Mouse (Mus musculus) hindbrain, postnatal 0 days (tissue): ENCODE results near the gene Bnip1. TPM values are rescaled to one million over a fixed set of nuclear protein-coding genes. Genes with fewer than 3 reads are reported as not detected.

ENCODE experiments used
- ATAC-seq: fragments of 200-750 bp; cut with Nextera tagmentation; 2 replicates; pipeline ENCODE4 v1.8.0; 2017; ENCODE audit warnings: mild to moderate bottlenecking, moderate TSS enrichment, moderate library complexity
- DNase-seq: peaks from one replicate; pipeline ENCODE4 v3.0.0-alpha.2; 2015; ENCODE audit warnings: low spot score
- H3K27ac ChIP-seq: fragments of 300-500 bp; sonication (generic); 2 replicates; pipeline ENCODE4 v1.5.1; 2014; ENCODE audit warnings: mild to moderate bottlenecking
- H3K27me3 ChIP-seq: fragments of 300-500 bp; sonication (generic); 2 replicates; pipeline ENCODE4 v1.6.1; 2014; ENCODE audit warnings: low read length, mixed read lengths; ENCODE audit not compliant: insufficient read depth
- H3K36me3 ChIP-seq: fragments of 300-500 bp; sonication (generic); 2 replicates; pipeline ENCODE4 v1.6.1; 2014; ENCODE audit warnings: low read length, mixed read lengths; ENCODE audit not compliant: insufficient read depth
- H3K4me1 ChIP-seq: fragments of 300-500 bp; sonication (generic); 2 replicates; pipeline ENCODE4 v1.6.1; 2014; ENCODE audit warnings: antibody characterized with exemption, low read length, mixed read lengths; ENCODE audit not compliant: insufficient read depth
- H3K4me2 ChIP-seq: fragments of 300-500 bp; sonication (generic); 2 replicates; pipeline ENCODE4 v1.6.1; 2014; ENCODE audit warnings: low read depth, mild to moderate bottlenecking, low read length, moderate library complexity, mixed read lengths
- H3K4me3 ChIP-seq: fragments of 300-500 bp; sonication (generic); 2 replicates; pipeline ENCODE4 v1.5.1; 2014; ENCODE audit warnings: low read length
- H3K9ac ChIP-seq: fragments of 300-500 bp; sonication (generic); replicated peaks from 2 replicates; pipeline ENCODE4 v1.6.1; 2014; ENCODE audit warnings: mild to moderate bottlenecking, low read length, moderate library complexity, mixed read lengths
- H3K9me3 ChIP-seq: fragments of 300-500 bp; sonication (generic); 2 replicates; pipeline ENCODE4 v1.6.1; 2016; ENCODE audit warnings: low read length, mixed read lengths
- CTCF ChIP-seq: IDR thresholded peaks from 2 replicates; pipeline ENCODE4 v1.5.1; 2016; ENCODE audit warnings: antibody characterized with exemption, control low read depth, low read depth
- WGBS: fragments of 180-500 bp; shearing (Covaris S2); extraction: QIAGEN DNeasy Blood & Tissue Kit; methylation state at CpG from one replicate; pipeline ENCODE4 v1.1.7; 2014; 5-methylcytosine and 5-hydroxymethylcytosine counted together
- polyA plus RNA-seq: library from polyadenylated mRNA; unstranded; fragments of >200 nt; fragmentation: Nextera tagmentation; extraction: Ambion mirVana; gene quantifications from 2 replicates; pipeline ENCODE4 v1.2.1, GENCODE M21; 2015
- total RNA-seq: library from RNA; depleted of rRNA; stranded (reverse); fragments of >200 nt; gene quantifications from 2 replicates; pipeline ENCODE4 v1.2.3, GENCODE M21; 2014

Bnip1 gene
- total and polyA plus RNA-seq, 2 experiments from 2014 or later, result 42.1 to 45.2 TPM

DNA sequence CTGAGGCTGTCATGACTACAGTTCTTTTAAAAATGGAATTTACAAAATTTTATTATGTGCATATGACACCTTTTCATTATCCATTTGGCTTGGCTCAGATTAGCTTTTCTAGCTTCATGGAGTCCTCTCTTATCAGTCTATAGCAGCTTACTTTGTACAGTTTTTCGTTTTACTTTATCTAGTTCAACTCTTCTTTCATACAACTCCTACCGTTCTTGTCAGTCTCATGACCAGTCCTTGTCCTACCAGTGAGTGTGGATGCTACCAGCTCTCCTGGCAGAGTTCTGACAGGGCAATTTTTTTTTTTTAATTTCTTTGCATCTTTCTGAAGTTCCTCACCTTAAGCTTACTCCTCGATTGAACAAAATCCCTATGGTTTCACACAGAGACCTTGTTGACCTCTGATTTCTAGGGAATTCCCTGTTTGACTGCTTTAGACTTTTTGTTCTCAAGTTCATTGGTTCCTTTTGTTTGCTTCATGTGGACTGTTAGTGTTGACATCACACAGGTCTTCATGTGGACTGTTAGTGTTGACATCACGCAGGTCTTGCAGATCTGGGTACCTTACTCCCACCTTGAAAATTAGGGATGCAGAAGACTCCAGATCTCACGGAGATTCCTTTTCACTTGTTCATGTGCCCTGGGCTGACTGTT lies 13.6 kb upstream of the Bnip1 start:
- Histone ChIP-seq H3K9ac (no peak overlapping the region), H3K27ac (no peak overlapping the region), H3K36me3 (peaks cover 11% of the 10 kb centered on the region), H3K27me3 (no peaks in the 10 kb centered on the region), H3K4me3 (no peak overlapping the region), H3K9me3 (no peaks in the 10 kb centered on the region), H3K4me2 (no peak overlapping the region), H3K4me1 (no peaks in the 10 kb centered on the region)
- ATAC-seq, result no peak
- DNase-seq, result no peak
- no peak for TF ChIP-seq CTCF
- 91% methylated on average over 5 of the region's 5 CpGs for WGBS

- H3K9ac ChIP-seq, result no peak overlapping the region
- no peak for TF ChIP-seq CTCF
Measured at GRCm38 (mm10) chr17:26767754-26768124, 13.1 kb upstream of the Bnip1 start.

GRCm38 (mm10) chr17:26776211-26776610 lies 4.7 kb upstream of the Bnip1 start:
- H3K4me2 ChIP-seq, result no peak overlapping the region
- H3K36me3 ChIP-seq, result peaks cover 4% of the 10 kb centered on the region; the same call in 1 of the 2 replicates
- WGBS, result 22% methylated on average over 10 of the region's 10 CpGs
- no peak overlapping the region for H3K27ac ChIP-seq
- TF ChIP-seq CTCF, result no peak
- H3K27me3 ChIP-seq, result no peaks in the 10 kb centered on the region
- no peak for ATAC-seq
- DNase-seq, result peak; percentile 3
- no peaks in the 10 kb centered on the region for H3K9me3 ChIP-seq
- no peak overlapping the region for H3K4me3 ChIP-seq
- H3K4me1 ChIP-seq, result no peaks in the 10 kb centered on the region; the same call in 1 of the 2 replicates
- H3K9ac ChIP-seq, result no peak overlapping the region

More at GRCm38 (mm10) chr17:26767754-26768124, 13.1 kb upstream of the Bnip1 start:
- DNase-seq, result no peak
- Histone ChIP-seq H3K27ac (no peak overlapping the region), H3K4me3 (no peak overlapping the region), H3K27me3 (no peaks in the 10 kb centered on the region), H3K9me3 (no peaks in the 10 kb centered on the region), H3K36me3 (peaks cover 11% of the 10 kb centered on the region), H3K4me2 (no peak overlapping the region), H3K4me1 (no peaks in the 10 kb centered on the region)
- ATAC-seq, result no peak
- WGBS, result 73% methylated on average over 2 of the region's 2 CpGs

DNA sequence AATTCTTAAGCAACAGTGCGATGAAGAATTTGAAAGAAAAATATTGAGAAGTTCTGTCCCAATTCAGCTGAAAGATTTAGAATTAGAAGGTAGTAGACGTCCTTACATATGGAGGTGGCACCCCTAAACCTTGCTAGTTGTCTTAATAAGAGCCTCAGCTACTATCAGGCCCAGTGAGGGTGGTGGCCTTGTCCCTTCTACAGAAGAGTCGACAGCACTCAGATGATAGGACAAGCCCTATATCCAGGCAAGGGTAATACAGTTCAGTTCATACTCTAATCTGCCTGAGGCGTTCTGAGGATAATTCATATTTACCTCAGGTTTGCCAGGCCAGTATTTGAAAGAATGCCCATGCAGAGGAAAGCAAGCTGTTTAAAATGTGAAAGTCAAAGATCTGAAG lies 2.9 kb upstream of the Bnip1 start:
- ATAC-seq (no peak), DNase-seq (no peak)
- Histone ChIP-seq H3K27ac (no peak overlapping the region), H3K9me3 (no peaks in the 10 kb centered on the region), H3K36me3 (no peaks in the 10 kb centered on the region), H3K4me3 (no peak overlapping the region), H3K4me2 (no peak overlapping the region), H3K9ac (no peak overlapping the region), H3K4me1 (peaks cover 5% of the 10 kb centered on the region), H3K27me3 (no peaks in the 10 kb centered on the region)
- WGBS, result 94% methylated on average over 4 of the region's 4 CpGs
- TF ChIP-seq CTCF, result no peak

DNA sequence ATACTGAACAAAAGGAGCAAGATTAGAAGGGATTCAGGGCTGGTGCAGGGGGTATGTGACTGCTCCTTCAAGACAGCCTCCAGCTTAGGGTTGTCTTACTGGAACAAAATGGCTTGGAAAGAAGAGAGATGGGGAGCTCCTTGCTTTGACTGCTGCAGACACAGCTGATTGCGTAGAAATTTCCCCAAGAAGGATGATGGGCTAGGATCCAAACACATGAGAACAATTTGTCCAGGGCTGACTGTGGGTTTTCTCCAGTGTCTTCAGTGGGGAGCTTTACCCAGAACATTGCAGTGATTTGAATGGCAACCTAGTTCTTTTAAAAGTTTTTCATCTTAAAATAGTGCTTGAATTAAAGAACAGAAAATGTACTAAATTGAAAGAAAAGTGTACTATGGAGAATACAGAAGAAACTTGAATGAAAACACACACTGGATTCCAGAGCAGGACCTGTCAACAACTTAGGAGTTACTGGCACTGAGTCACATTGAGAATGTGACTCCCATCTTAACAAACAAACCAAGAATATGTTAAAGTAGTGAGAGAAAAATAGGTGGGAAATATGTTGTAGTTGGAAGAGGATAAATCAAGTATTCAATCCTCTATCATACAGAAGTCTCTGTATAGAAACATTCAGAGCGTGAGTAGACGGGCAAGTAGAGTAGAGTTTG lies 2.3 kb upstream of the Bnip1 start:
- no peak overlapping the region for H3K9ac ChIP-seq
- H3K27ac ChIP-seq, result no peak overlapping the region
- peaks cover 3% of the 10 kb centered on the region; the same call in 1 of the 2 replicates for H3K36me3 ChIP-seq
- 84% methylated on average over 3 of the region's 3 CpGs for WGBS
- H3K4me3 ChIP-seq, result no peak overlapping the region
- no peak for TF ChIP-seq CTCF
- ATAC-seq, result no peak
- peaks cover 5% of the 10 kb centered on the region for H3K4me1 ChIP-seq
- H3K4me2 ChIP-seq, result no peak overlapping the region
- no peak for DNase-seq
- H3K27me3 ChIP-seq, result no peaks in the 10 kb centered on the region
- H3K9me3 ChIP-seq, result no peaks in the 10 kb centered on the region

DNA sequence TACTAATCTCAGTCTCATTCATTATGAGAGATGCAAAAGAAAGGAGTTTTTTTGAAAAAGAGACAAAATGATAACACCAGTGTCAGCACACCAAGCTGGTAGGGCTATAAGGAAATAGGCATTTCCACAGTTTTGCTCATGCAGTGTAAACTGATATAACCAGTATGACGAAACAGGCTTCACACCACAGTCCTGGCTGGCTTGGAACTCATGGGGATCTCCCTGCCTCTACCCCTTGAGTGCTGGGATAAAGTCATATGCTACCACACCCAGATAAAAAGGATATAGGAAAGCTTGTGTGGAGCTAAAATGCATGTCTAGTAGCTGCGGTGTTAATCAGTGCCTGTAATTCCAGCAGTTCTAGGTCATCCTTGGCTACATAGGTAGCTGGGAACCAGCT lies 1.4 kb upstream of the Bnip1 start:
- TF ChIP-seq CTCF, result no peak
- DNase-seq, result no peak
- Histone ChIP-seq H3K4me3 (no peak overlapping the region), H3K27me3 (no peaks in the 10 kb centered on the region), H3K9ac (no peak overlapping the region), H3K27ac (no peak overlapping the region), H3K36me3 (peaks cover 12% of the 10 kb centered on the region), H3K4me1 (peaks cover 5% of the 10 kb centered on the region), H3K4me2 (no peak overlapping the region), H3K9me3 (no peaks in the 10 kb centered on the region)
- whole genome bisulfite sequencing, result 94% methylated on average over 2 of the region's 2 CpGs
- no peak for ATAC-seq

DNA sequence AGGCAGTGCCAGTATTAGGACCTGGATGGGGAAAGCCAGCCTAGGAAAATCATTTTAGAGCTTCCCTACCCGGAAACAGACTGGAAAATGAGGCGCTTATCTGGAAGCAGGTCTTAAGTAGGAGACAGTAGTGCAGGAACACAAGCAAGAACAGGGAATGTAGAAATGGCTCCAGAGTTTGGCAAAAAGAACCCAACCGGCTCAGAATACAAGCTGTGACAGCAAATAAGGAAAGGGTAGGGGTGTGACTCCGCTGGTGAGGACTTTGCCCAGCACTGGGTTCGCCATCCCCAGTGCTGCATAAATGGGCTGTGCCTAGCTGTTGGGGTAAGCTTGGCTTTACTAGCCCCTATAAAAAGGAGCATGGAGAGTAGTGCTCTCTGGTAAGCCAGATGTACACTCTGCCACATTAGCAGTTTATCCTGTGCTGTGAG lies 761 bp downstream of the Bnip1 start:
- Histone ChIP-seq H3K27me3 (no peaks in the 10 kb centered on the region), H3K4me3 (peak overlapping the region; percentile 73), H3K4me1 (peaks cover 5% of the 10 kb centered on the region), H3K9me3 (no peaks in the 10 kb centered on the region), H3K4me2 (peak overlapping the region; percentile 95), H3K9ac (peak overlapping the region; percentile 80), H3K27ac (peak overlapping the region; percentile 62; the same call in 1 of the 2 replicates), H3K36me3 (peaks cover 22% of the 10 kb centered on the region)
- DNase-seq, result no peak
- TF ChIP-seq CTCF, result no peak
- no peak for ATAC-seq
- WGBS, result 16% methylated on average over 5 of the region's 5 CpGs
